Mouse (Mus musculus) liver, embryonic 16.5 days (tissue): ENCODE measurements around the gene Ranbp9. TPM values are rescaled to one million over a fixed set of nuclear protein-coding genes. Genes with fewer than 3 reads are reported as not detected.
A peak's percentile ranks its signal among the peaks of the same experiment; 100 is the strongest.

Source experiments
- ATAC-seq: fragments of 200-750 bp; cut with Nextera tagmentation; 2 replicates; pipeline ENCODE4 v1.8.0; 2017; ENCODE audit warnings: low read depth, mild to moderate bottlenecking, moderate number of reproducible peaks, moderate library complexity
- H3K27ac ChIP-seq: fragments of 300-500 bp; sonication (generic); 2 replicates; pipeline ENCODE4 v1.5.1; 2014; ENCODE audit warnings: mild to moderate bottlenecking, low read length
- H3K27me3 ChIP-seq: fragments of 300-500 bp; sonication (generic); 2 replicates; pipeline ENCODE4 v1.6.1; 2014; ENCODE audit warnings: low read depth, low read length, mixed read lengths; ENCODE audit not compliant: control insufficient read depth, insufficient read depth
- H3K36me3 ChIP-seq: fragments of 300-500 bp; sonication (generic); 2 replicates; pipeline ENCODE4 v1.6.1; 2014; ENCODE audit warnings: mild to moderate bottlenecking; ENCODE audit not compliant: control insufficient read depth, insufficient read depth
- H3K4me1 ChIP-seq: fragments of 300-500 bp; sonication (generic); 2 replicates; pipeline ENCODE4 v1.6.1; 2014; ENCODE audit warnings: low read depth, low read length, mixed read lengths; ENCODE audit not compliant: control insufficient read depth
- H3K4me2 ChIP-seq: fragments of 300-500 bp; sonication (generic); 2 replicates; pipeline ENCODE4 v1.6.1; 2014; ENCODE audit warnings: low read depth, low read length, mixed read lengths
- H3K4me3 ChIP-seq: fragments of 300-500 bp; sonication (generic); 2 replicates; pipeline ENCODE4 v1.5.1; 2014; ENCODE audit warnings: low read depth, mild to moderate bottlenecking, low read length
- H3K9ac ChIP-seq: fragments of 300-500 bp; sonication (generic); 2 replicates; pipeline ENCODE4 v1.6.1; 2014; ENCODE audit warnings: low read depth, low read length
- H3K9me3 ChIP-seq: fragments of 300-500 bp; sonication (generic); replicated peaks from 2 replicates; pipeline ENCODE4 v1.6.1; 2016; ENCODE audit warnings: low read length; ENCODE audit not compliant: control insufficient read depth
- WGBS: fragments of 180-500 bp; shearing (Covaris S2); extraction: QIAGEN DNeasy Blood & Tissue Kit; methylation state at CpG from one replicate; pipeline ENCODE4 v1.1.7; 2014; ENCODE audit not compliant: insufficient replicate concordance; 5-methylcytosine and 5-hydroxymethylcytosine counted together
- polyA plus RNA-seq: library from polyadenylated mRNA; unstranded; fragments of >200 nt; fragmentation: Nextera tagmentation; extraction: Ambion mirVana; gene quantifications from 2 replicates; pipeline ENCODE4 v1.2.1, GENCODE M21; 2015

Ranbp9 gene
- polyA plus RNA-seq, 1 experiment from 2014 or later: 2.3 TPM

DNA sequence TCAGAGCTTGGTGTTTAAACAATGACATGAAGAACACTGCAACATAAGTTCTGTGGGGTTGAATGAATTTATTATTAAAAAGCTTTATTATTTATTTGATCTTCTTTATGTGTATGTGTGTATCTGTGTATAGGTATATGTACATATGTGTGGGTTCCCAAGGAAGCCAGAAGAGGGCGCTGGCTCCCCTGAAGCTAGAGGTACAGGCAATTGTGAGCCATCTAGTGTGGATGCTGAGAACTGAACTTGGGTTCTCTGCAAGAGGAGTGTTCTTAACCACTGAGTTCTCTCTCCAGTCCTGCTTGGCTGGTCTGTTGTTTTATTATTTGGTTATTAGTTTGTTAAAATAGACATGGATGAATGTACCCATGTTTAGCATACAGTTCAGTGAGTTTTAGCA is 108.2 kb downstream of the Ranbp9 start:
- H3K4me1 ChIP-seq: no peaks in the 10 kb centered on the region
- no peak overlapping the region for H3K4me2 ChIP-seq
- H3K36me3 ChIP-seq: peaks cover 9% of the 10 kb centered on the region
- H3K27me3 ChIP-seq: no peaks in the 10 kb centered on the region
- 73% methylated on average over 1 of the region's 1 CpGs for WGBS
- H3K4me3 ChIP-seq: no peak overlapping the region
- no peak overlapping the region for H3K9ac ChIP-seq
- no peak overlapping the region for H3K27ac ChIP-seq
- no peaks in the 10 kb centered on the region for H3K9me3 ChIP-seq
- ATAC-seq: no peak

DNA sequence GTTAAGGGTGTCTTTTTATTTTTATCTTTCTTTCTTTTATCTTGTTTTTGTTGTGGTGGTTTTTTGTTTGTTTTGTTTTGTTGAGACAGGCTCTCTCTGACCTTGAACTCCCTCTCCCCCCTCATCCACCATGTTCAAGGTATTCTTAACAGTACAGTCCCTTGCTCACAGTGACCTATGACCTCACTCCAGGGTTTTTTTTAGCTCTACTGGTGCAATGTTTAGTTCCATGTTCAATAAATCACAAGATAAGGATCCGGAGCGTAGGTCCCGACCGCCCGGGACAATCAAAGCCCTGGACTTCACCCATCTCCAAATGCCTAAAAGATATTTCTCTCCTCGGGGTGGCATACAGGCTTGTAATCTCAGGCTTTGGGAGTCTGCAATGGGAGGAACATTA is 111.0 kb downstream of the Ranbp9 start:
- no peak overlapping the region for H3K27ac ChIP-seq
- no peak for ATAC-seq
- H3K9ac ChIP-seq: no peak overlapping the region
- no peak overlapping the region for H3K4me3 ChIP-seq
- H3K4me2 ChIP-seq: no peak overlapping the region
- no peaks in the 10 kb centered on the region for H3K27me3 ChIP-seq
- H3K9me3 ChIP-seq: no peaks in the 10 kb centered on the region
- H3K4me1 ChIP-seq: peaks cover 3% of the 10 kb centered on the region; the same call in 1 of the 2 replicates
- 62% methylated on average over 6 of the region's 6 CpGs for WGBS
- peaks cover 9% of the 10 kb centered on the region for H3K36me3 ChIP-seq

DNA sequence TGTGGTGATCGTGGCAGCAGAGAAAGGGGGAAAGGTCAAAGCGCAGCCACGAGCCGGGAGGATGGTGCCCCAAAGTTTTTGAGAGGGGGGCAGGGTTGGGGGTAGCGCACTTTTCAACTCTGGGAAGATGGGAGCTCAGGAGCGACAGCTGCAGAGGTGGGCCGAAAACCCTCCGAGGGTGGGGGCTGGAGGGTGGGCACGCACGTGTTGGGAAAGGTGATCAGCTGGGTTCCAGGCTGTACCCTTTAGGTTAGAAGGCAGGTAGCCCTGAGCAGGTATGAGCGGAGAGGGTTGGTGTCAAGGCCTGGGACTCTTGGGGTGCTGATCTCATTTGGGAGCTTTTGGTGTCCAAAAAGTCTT is 115.3 kb downstream of the Ranbp9 start:
- Histone ChIP-seq H3K4me1 (peaks cover 3% of the 10 kb centered on the region; the same call in 1 of the 2 replicates), H3K4me2 (peak overlapping the region; percentile 80), H3K4me3 (peak overlapping the region; percentile 67), H3K9me3 (no peaks in the 10 kb centered on the region), H3K9ac (peak overlapping the region; percentile 66), H3K27ac (peak overlapping the region; percentile 43; the same call in 1 of the 2 replicates), H3K27me3 (no peaks in the 10 kb centered on the region), H3K36me3 (no peaks in the 10 kb centered on the region)
- 0 out of 2 replicates have a peak, but pooled peaks have one; percentile 11 for ATAC-seq
- WGBS: 7% methylated on average over 11 of the region's 11 CpGs

- Histone ChIP-seq H3K27ac (peak within 1 kb of the TSS; percentile 43; the same call in 1 of the 2 replicates), H3K4me3 (peak within 1 kb of the TSS; percentile 67), H3K4me2 (peak within 1 kb of the TSS; percentile 80), H3K9ac (peak within 1 kb of the TSS; percentile 66), H3K9me3 (no peaks in the 10 kb centered on the region), H3K4me1 (peaks cover 3% of the 10 kb centered on the region; the same call in 1 of the 2 replicates), H3K36me3 (no peaks in the 10 kb centered on the region), H3K27me3 (no peaks in the 10 kb centered on the region)
- peak; percentile 86 for ATAC-seq
- 12% methylated on average over 42 of the region's 42 CpGs for WGBS
Observed at GRCm38 (mm10) chr13:43364985-43365824, 115.9 kb downstream of the Ranbp9 start, which contains the start of gene Sirt5. TSS of gene Sirt5 (plus strand) at chr13:43365496.

GRCm38 (mm10) chr13:43362353-43362752 is 118.7 kb downstream of the Ranbp9 start:
- no peak overlapping the region for H3K4me3 ChIP-seq
- no peak for ATAC-seq
- no peak overlapping the region for H3K4me2 ChIP-seq
- H3K36me3 ChIP-seq: no peaks in the 10 kb centered on the region
- 62% methylated on average over 9 of the region's 9 CpGs for WGBS
- H3K9ac ChIP-seq: no peak overlapping the region
- H3K4me1 ChIP-seq: peaks cover 3% of the 10 kb centered on the region; the same call in 1 of the 2 replicates
- no peak overlapping the region for H3K27ac ChIP-seq
- no peaks in the 10 kb centered on the region for H3K9me3 ChIP-seq
- H3K27me3 ChIP-seq: no peaks in the 10 kb centered on the region

DNA sequence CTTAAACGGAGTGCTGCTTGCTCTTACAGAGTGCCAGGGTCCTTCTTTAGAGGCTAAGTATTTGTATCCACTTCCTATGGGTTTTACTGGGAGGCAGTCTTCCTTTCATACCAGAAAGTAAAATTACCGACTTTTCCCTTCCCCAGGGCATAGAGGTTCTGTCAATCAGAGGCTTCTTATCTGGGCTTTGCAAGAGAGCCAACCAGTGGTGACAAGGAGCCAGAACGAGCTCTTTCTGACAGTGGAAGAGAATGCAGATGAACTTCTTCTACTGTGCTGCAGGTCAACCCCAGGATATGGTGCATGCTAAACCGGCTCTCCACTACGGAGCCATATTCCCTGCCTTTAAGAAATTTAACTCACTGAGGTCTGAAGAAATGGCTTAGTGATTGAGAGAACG is 120.5 kb downstream of the Ranbp9 start:
- no peak for ATAC-seq
- Histone ChIP-seq H3K9me3 (no peaks in the 10 kb centered on the region), H3K4me3 (no peak overlapping the region), H3K27ac (no peak overlapping the region), H3K36me3 (no peaks in the 10 kb centered on the region), H3K4me2 (no peak overlapping the region), H3K4me1 (no peaks in the 10 kb centered on the region), H3K27me3 (no peaks in the 10 kb centered on the region), H3K9ac (no peak overlapping the region)
- WGBS: 36% methylated on average over 6 of the region's 6 CpGs

GRCm38 (mm10) chr13:43356346-43357125 is 124.5 kb downstream of the Ranbp9 start:
- H3K27ac ChIP-seq: no peak overlapping the region
- H3K4me2 ChIP-seq: no peak overlapping the region
- H3K9me3 ChIP-seq: no peaks in the 10 kb centered on the region
- H3K4me1 ChIP-seq: no peaks in the 10 kb centered on the region
- no peaks in the 10 kb centered on the region for H3K36me3 ChIP-seq
- H3K4me3 ChIP-seq: no peak overlapping the region
- no peak for ATAC-seq
- 67% methylated on average over 14 of the region's 14 CpGs for WGBS
- H3K9ac ChIP-seq: no peak overlapping the region
- H3K27me3 ChIP-seq: no peaks in the 10 kb centered on the region

- Histone ChIP-seq H3K9ac (no peak overlapping the region), H3K4me2 (no peak overlapping the region), H3K27ac (no peak overlapping the region), H3K4me3 (no peak overlapping the region), H3K36me3 (no peaks in the 10 kb centered on the region), H3K4me1 (no peaks in the 10 kb centered on the region), H3K9me3 (no peaks in the 10 kb centered on the region), H3K27me3 (no peaks in the 10 kb centered on the region)
- ATAC-seq: no peak
- WGBS: 71% methylated on average over 12 of the region's 12 CpGs
Observed at GRCm38 (mm10) chr13:43354362-43354761, 126.7 kb downstream of the Ranbp9 start.

GRCm38 (mm10) chr13:43353356-43353755 is 127.7 kb downstream of the Ranbp9 start:
- ATAC-seq: no peak
- Histone ChIP-seq H3K9me3 (no peaks in the 10 kb centered on the region), H3K4me3 (no peak overlapping the region), H3K27ac (no peak overlapping the region), H3K4me1 (no peaks in the 10 kb centered on the region), H3K9ac (no peak overlapping the region), H3K27me3 (no peaks in the 10 kb centered on the region), H3K36me3 (no peaks in the 10 kb centered on the region), H3K4me2 (no peak overlapping the region)
- 57% methylated on average over 4 of the region's 4 CpGs for WGBS
